Mouse (Mus musculus): ENCODE measurements around the gene Tcf7l2. TPM values are rescaled to one million over a fixed set of nuclear protein-coding genes. Genes with fewer than 3 reads are reported as not detected.

Tcf7l2 gene
- polyA plus RNA-seq, 1 experiment: 6.2 TPM

GRCm38 (mm10) chr19:55712678-55713077 lies 28.9 kb upstream of the Tcf7l2 start:
- no peak overlapping the region for H3K27ac ChIP-seq (ENCODE audit: control insufficient read depth, insufficient read depth, low read depth, low read length)
- H3K4me3 ChIP-seq (ENCODE audit: control insufficient read depth, low read depth, low read length): no peak overlapping the region
- no peaks in the 10 kb centered on the region for H3K27me3 ChIP-seq (ENCODE audit: control insufficient read depth, insufficient read depth, low read length)
- peaks cover under 1% of the 10 kb centered on the region for H3K4me1 ChIP-seq (ENCODE audit: control insufficient read depth, insufficient read depth, low read length)
- no peak for TF ChIP-seq POLR2A (IDR thresholded peaks at IDR 0.05; ENCODE audit: control insufficient read depth, low read depth, low read length)
- TF ChIP-seq CTCF (IDR thresholded peaks at IDR 0.05; ENCODE audit: control insufficient read depth, insufficient read depth, insufficient replicate concordance, low read depth, low read length): no peak
- H3K36me3 ChIP-seq (ENCODE audit: control insufficient read depth, insufficient read depth, low read length): no peaks in the 10 kb centered on the region

GRCm38 (mm10) chr19:55714015-55714414 lies 27.6 kb upstream of the Tcf7l2 start:
- no peaks in the 10 kb centered on the region for H3K27me3 ChIP-seq (ENCODE audit: control insufficient read depth, insufficient read depth, low read length)
- H3K4me3 ChIP-seq (ENCODE audit: control insufficient read depth, low read depth, low read length): no peak overlapping the region
- no peaks in the 10 kb centered on the region for H3K36me3 ChIP-seq (ENCODE audit: control insufficient read depth, insufficient read depth, low read length)
- H3K4me1 ChIP-seq (ENCODE audit: control insufficient read depth, insufficient read depth, low read length): peaks cover 11% of the 10 kb centered on the region
- TF ChIP-seq CTCF (IDR thresholded peaks at IDR 0.05; ENCODE audit: control insufficient read depth, insufficient read depth, insufficient replicate concordance, low read depth, low read length) (no peak), POLR2A (IDR thresholded peaks at IDR 0.05; ENCODE audit: control insufficient read depth, low read depth, low read length) (no peak)
- no peak overlapping the region for H3K27ac ChIP-seq (ENCODE audit: control insufficient read depth, insufficient read depth, low read depth, low read length)

GRCm38 (mm10) chr19:55714665-55715064 lies 27.0 kb upstream of the Tcf7l2 start:
- H3K27me3 ChIP-seq (ENCODE audit: control insufficient read depth, insufficient read depth, low read length): no peaks in the 10 kb centered on the region
- H3K27ac ChIP-seq (ENCODE audit: control insufficient read depth, insufficient read depth, low read depth, low read length): no peak overlapping the region
- TF ChIP-seq CTCF (IDR thresholded peaks at IDR 0.05; ENCODE audit: control insufficient read depth, insufficient read depth, insufficient replicate concordance, low read depth, low read length) (no peak), POLR2A (IDR thresholded peaks at IDR 0.05; ENCODE audit: control insufficient read depth, low read depth, low read length) (no peak)
- no peaks in the 10 kb centered on the region for H3K36me3 ChIP-seq (ENCODE audit: control insufficient read depth, insufficient read depth, low read length)
- H3K4me1 ChIP-seq (ENCODE audit: control insufficient read depth, insufficient read depth, low read length): peaks cover 13% of the 10 kb centered on the region
- H3K4me3 ChIP-seq (ENCODE audit: control insufficient read depth, low read depth, low read length): no peak overlapping the region

GRCm38 (mm10) chr19:55719083-55719482 lies 22.5 kb upstream of the Tcf7l2 start:
- Histone ChIP-seq H3K4me1 (ENCODE audit: control insufficient read depth, insufficient read depth, low read length) (peaks cover 17% of the 10 kb centered on the region), H3K27ac (ENCODE audit: control insufficient read depth, insufficient read depth, low read depth, low read length) (no peak overlapping the region), H3K4me3 (ENCODE audit: control insufficient read depth, low read depth, low read length) (peak overlapping the region; percentile 68; the same call in 1 of the 2 replicates), H3K27me3 (ENCODE audit: control insufficient read depth, insufficient read depth, low read length) (no peaks in the 10 kb centered on the region), H3K36me3 (ENCODE audit: control insufficient read depth, insufficient read depth, low read length) (no peaks in the 10 kb centered on the region)
- TF ChIP-seq POLR2A (IDR thresholded peaks at IDR 0.05; ENCODE audit: control insufficient read depth, low read depth, low read length): no peak

- Histone ChIP-seq H3K4me3 (ENCODE audit: control insufficient read depth, low read depth, low read length) (peak overlapping the region; percentile 32; the same call in 1 of the 2 replicates), H3K36me3 (ENCODE audit: control insufficient read depth, insufficient read depth, low read length) (no peaks in the 10 kb centered on the region), H3K4me1 (ENCODE audit: control insufficient read depth, insufficient read depth, low read length) (peaks cover 17% of the 10 kb centered on the region), H3K27ac (ENCODE audit: control insufficient read depth, insufficient read depth, low read depth, low read length) (no peak overlapping the region), H3K27me3 (ENCODE audit: control insufficient read depth, insufficient read depth, low read length) (no peaks in the 10 kb centered on the region)
- TF ChIP-seq POLR2A (IDR thresholded peaks at IDR 0.05; ENCODE audit: control insufficient read depth, low read depth, low read length): no peak
- no peak for TF ChIP-seq CTCF (IDR thresholded peaks at IDR 0.05; ENCODE audit: control insufficient read depth, insufficient read depth, insufficient replicate concordance, low read depth, low read length)
Observed at GRCm38 (mm10) chr19:55719524-55720408, 21.9 kb upstream of the Tcf7l2 start.

GRCm38 (mm10) chr19:55720409-55721092 lies 21.1 kb upstream of the Tcf7l2 start:
- Histone ChIP-seq H3K27me3 (ENCODE audit: control insufficient read depth, insufficient read depth, low read length) (no peaks in the 10 kb centered on the region), H3K4me3 (ENCODE audit: control insufficient read depth, low read depth, low read length) (no peak overlapping the region), H3K27ac (ENCODE audit: control insufficient read depth, insufficient read depth, low read depth, low read length) (no peak overlapping the region), H3K4me1 (ENCODE audit: control insufficient read depth, insufficient read depth, low read length) (peaks cover 17% of the 10 kb centered on the region), H3K36me3 (ENCODE audit: control insufficient read depth, insufficient read depth, low read length) (no peaks in the 10 kb centered on the region)
- TF ChIP-seq POLR2A (IDR thresholded peaks at IDR 0.05; ENCODE audit: control insufficient read depth, low read depth, low read length) (no peak), CTCF (IDR thresholded peaks at IDR 0.05; ENCODE audit: control insufficient read depth, insufficient read depth, insufficient replicate concordance, low read depth, low read length) (no peak)

- Histone ChIP-seq H3K4me3 (ENCODE audit: control insufficient read depth, low read depth, low read length) (no peak overlapping the region), H3K36me3 (ENCODE audit: control insufficient read depth, insufficient read depth, low read length) (no peaks in the 10 kb centered on the region), H3K4me1 (ENCODE audit: control insufficient read depth, insufficient read depth, low read length) (peaks cover 17% of the 10 kb centered on the region), H3K27me3 (ENCODE audit: control insufficient read depth, insufficient read depth, low read length) (no peaks in the 10 kb centered on the region), H3K27ac (ENCODE audit: control insufficient read depth, insufficient read depth, low read depth, low read length) (no peak overlapping the region)
- TF ChIP-seq POLR2A (IDR thresholded peaks at IDR 0.05; ENCODE audit: control insufficient read depth, low read depth, low read length) (no peak), CTCF (IDR thresholded peaks at IDR 0.05; ENCODE audit: control insufficient read depth, insufficient read depth, insufficient replicate concordance, low read depth, low read length) (no peak)
Observed at GRCm38 (mm10) chr19:55722376-55722775, 19.2 kb upstream of the Tcf7l2 start.

Data from testis, adult 2 months (tissue).